Mouse (Mus musculus): ENCODE data around the gene Pex5.

The Pex5 gene

DNA sequence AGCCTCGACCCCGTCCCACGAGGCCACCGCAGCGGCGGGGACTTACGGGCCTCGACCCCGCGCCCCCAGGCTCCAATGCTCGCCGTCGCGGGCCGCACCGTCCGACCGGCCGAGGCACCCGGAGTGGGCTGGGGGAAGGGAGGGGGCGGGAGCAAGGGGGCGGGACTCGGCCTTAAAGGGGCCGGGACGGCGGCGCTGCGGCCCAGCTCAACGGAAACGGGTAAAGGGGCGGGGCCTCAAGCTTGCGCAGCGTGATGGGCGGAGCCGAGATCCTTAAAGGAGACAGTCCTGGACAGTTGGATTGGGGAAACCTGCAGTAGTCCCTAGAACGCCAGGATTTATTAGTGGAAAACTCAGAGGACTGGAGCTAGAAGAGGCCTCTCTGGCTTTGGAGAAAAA lies at the start of gene Pex5:
TSS of gene Pex5 (minus strand) at position 141 of the 399 bp plus-strand sequence.
- peak; percentile 96 for DNase-seq (ENCODE audit: low read depth, low spot score)

DNA sequence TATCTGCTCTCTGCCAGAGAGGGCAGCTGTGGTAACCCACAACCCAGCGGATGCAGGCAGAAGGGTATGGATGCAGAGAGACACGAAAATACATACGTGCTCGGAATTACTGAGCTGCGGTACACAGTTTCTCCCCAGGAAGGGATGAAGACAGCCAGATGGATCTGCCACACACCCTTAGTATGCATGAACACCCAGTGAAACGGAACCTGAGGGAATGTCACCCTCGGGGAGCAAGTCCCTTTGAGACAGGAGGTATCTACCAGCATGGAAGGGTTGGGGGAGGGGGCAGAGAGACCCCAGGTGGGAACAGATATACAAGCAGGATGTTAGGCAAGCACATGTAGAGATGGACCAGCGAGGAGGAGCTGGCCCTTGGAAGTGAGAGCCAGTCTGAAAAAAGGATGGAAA lies 49.0 kb upstream of the Pex5 start:
- DNase-seq (ENCODE audit: low read depth, low spot score), result no peak

DNA sequence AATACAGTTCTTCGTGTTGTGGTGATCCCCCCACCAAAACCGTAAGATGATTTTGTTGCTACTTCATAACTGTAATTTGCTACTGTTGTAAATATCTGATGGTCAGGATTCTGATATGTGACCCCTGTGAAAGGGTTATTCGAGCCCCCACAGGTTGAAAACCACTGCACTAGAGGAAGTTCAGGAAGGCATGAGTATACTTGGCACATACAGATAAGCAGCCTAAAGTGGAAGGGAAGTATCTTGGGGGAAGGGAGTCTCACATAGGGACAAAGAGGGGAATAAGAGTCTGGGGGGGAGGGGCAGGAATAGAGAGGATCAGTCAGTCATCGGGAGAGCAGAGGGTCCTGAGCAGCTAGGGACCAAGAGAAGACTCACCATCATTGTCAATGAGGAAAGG lies 44.5 kb upstream of the Pex5 start:
- no peak for DNase-seq (ENCODE audit: low read depth, low spot score)

DNA sequence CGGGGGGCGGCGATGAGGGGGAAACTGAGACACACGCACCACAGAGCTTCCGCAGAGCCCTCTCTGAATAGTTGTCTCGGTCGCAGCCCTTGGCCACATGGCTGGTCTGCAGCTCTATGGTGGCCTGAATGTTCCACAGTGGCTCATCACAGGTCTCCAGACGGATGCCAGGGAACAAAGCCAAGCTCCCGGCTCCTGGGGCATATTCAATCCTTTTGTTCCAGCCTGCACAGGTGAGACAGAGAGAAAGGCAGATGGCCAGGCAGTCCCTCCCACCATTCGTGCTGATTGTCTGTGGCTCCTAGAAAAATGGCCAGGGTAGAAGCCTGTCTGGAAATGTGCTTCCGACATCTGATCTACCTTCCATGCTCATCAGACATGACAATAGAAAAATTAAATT lies 43.6 kb upstream of the Pex5 start:
- no peak for DNase-seq (ENCODE audit: low read depth, low spot score)

DNA sequence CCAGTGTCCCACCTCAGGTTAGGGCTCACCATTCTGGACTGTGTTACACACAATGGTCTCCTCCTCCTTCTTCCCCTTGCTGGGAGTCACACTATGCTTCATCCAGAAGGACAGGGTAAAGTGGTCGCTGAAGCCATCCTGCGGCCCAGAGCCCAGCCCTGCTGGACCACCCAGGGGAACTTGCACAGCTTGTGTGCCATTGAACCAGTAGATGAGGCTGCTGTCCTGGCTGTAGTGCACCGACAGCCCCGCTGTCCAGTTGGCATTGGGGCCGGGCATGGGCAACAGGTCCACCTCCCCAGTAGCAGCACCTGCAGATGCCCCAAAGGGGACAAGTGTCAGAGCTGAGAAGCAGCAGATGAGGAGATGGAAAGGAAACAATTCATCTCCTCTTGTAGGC lies 43.0 kb upstream of the Pex5 start:
- no peak for DNase-seq (ENCODE audit: low read depth, low spot score)

DNA sequence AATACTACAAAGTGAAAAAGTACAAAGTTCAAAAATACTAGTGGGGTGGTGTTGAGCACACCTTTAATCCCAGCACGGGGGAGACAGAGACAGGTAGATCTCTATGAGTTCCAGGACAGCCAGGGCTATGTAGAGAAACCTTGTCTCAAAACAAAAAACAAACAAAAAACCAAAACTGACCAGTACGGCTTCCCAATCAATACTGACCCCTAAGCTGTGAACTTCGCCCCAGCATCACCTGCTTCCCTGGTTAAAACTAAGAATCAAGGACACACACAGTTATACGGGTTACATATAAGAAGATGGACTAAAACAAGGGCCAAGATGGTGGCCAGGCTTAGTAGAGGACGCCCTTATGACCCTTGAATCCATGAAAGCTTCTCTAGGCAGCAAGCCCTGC lies 41.4 kb upstream of the Pex5 start:
- no peak for DNase-seq (ENCODE audit: low read depth, low spot score)

DNA sequence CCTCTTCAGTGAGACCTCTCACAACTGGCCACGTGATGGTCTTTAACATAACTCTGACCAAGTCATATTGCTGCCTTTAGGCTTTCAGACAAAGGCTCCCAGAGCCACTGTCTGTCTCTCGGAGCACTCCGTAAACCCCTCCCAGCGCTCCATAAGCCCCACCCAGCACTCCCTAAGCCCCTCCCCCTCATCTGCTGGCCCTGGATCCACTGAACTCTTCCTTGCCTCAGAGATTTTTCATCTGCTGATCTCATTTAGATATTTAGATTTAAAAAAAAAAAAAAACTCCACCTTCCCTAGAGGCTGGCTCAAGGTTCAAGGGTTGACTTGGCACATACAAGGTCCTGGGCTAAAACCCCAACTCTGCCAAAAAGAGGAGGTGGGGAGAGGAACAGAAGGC lies 38.9 kb upstream of the Pex5 start:
- DNase-seq (ENCODE audit: low read depth, low spot score), result peak; percentile 68

DNA sequence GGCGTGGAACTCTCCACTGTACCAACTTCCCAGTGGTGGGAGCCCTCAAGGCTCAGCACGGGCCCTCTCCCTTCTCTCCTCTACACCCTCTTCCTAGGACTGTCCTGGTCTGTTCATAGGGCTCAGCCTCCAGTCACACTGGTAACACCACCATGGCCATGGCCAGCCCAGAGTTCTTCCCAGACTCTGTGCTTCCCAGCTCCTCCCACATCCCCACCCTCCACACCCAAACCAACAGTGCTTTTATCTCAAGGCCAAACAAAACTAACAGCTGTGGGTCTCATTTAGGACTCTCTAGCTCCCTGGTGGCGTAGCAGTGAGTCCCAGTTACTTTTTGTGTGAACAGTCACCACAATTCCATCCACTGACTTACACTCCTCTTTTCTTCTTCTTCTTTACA lies 37.1 kb upstream of the Pex5 start:
- DNase-seq (ENCODE audit: low read depth, low spot score), result peak; percentile 42

DNA sequence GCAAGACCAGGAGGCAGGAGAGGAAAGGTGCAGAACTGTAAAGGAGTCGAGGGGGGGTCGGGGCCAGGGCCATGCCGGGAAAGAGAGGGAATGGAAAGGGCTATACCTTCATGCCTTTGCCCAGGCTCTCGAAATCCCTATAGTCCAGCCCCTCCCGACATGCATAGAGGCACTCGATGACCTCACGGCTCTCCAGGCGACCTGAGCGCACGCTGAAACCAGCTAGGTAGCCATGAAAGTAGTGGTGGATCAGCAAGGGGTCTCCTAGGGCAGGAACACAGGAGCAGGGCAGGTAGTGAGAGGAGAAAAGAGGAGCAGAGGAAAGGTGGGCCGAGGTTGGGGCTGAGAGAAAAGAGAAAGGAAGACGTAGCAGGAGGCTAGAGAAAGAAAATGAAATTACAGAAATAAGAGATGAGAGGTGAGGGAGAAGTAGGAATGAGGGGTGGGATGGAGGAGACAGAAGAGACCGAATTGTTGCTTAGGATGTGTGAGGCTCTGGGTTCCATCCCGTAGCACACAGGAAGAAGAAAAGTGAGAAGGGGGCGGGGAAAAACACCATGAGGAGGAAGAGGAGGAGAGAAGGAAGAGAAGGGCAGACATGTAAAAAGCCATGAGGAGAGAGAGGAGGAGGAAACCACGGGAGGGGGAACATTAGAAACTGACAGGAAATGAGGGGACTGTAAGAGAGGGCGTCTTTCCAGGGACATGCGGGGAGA lies 35.0 kb upstream of the Pex5 start:
- no peak for DNase-seq (ENCODE audit: low read depth, low spot score)

DNA sequence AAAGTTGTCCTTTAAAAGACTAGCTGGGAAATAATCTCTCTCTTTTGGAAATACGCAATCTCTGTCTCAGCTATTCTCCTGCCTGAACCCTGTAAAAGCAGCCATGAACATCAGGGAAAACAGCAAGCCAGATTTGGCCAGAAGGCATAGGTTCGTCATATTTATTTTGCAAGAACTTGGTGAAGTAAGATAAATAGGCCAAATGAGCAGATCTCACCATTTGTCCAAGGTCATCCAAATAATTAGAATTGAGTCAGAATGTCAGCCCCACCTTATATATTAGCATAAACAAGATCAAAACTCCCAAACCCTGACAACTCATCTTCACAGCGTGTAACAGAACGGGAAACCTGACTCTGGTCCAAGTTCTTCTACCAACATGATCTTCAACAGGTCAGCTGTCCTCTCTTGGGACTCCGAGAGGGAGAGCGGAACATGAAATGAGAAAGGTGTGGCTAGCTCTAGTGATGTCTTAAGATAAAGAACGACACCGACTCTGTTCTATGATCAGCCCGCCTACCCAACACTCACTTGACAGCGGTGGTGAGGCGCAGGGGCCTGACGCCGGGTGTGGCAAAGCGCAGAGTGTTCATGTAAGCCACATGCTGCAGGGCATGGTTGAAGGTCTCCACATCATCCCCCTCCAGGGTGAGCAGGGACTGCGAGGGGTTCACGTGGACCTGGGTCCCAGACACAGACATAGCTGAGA lies 34.2 kb upstream of the Pex5 start:
- DNase-seq (ENCODE audit: low read depth, low spot score), result no peak

DNA sequence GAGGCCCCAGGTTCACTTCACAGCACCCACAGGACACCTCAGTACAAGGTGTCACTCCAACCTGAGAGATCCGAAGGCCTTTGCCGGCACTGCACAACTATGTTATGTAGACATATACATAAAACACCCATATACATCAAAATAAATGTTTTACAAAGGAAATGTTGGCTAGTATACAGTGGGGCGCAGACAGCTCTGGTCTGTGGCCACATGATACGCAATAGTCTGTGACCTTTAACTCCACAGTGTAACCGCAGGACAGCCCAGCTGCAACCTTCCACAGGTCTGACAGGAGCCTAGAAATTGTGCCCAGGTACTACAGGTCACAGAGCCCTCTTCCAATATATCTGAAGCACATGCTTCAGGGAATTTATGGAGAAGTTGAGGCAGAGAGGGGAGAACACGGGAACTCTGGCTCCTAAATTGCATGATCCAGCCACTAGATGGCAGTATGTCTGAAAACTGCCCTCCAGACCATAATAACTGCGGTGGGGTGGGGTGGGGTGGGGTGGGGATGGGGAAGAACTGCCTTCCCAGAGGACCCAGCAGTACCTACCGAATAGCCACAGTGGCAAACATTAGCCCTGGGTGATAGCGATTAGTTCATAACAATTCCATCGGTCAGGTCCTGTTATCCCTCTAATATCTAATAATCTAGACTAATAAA lies 33.5 kb upstream of the Pex5 start:
- peak; percentile 55 for DNase-seq (ENCODE audit: low read depth, low spot score)

DNA sequence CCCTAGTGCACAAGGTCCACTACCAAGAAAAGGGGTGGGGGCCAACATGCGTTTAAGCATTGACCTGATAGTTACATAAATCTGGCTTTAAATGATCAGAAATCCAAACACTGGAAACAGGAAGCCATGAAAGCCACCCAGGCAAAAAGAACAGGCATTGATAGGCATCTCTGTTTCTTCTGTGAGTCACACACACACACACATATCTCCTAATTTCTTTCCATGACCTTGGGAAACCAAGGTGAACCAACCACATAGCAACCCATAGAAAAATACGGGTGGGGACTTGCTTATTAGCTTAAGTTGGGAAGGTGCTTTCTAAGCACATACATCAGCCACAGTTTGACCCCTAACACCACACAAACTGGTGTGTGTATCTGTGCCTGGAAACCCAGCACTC lies 32.5 kb upstream of the Pex5 start:
- DNase-seq (ENCODE audit: low read depth, low spot score), result no peak

DNA sequence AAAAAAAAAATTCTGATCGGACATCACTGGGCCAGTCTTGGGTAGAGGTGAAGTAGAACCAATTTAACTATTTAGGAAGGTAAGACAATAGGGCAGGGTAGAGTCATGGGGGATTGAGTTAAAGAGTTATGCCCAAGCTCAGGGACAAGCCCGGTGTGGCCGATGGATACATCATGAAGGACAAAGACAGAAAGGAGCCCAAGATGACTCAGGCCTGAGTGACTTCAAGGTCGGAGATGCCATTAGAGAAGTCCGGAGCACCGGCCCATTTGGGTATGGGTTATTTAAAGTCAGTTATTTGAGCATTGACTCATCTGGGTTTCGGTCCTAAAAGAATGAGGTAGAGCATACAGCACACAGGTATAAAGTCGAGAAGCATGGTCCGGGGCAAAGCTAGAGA lies 31.6 kb upstream of the Pex5 start:
- DNase-seq (ENCODE audit: low read depth, low spot score), result no peak

GRCm38 (mm10) chr6:124446024-124446423 lies 31.2 kb upstream of the Pex5 start:
- no peak for DNase-seq (ENCODE audit: low read depth, low spot score)

GRCm38 (mm10) chr6:124443338-124443737 lies 28.5 kb upstream of the Pex5 start:
- no peak for DNase-seq (ENCODE audit: low read depth, low spot score)

GRCm38 (mm10) chr6:124436245-124436644 lies 21.4 kb upstream of the Pex5 start:
- peak; percentile 70 for DNase-seq (ENCODE audit: low read depth, low spot score)

- DNase-seq (ENCODE audit: low read depth, low spot score), result peak; percentile 34
Measured at GRCm38 (mm10) chr6:124435173-124435572, 20.3 kb upstream of the Pex5 start.

GRCm38 (mm10) chr6:124433688-124434324 lies 18.9 kb upstream of the Pex5 start:
- DNase-seq (ENCODE audit: low read depth, low spot score), result no peak

- DNase-seq (ENCODE audit: low read depth, low spot score), result peak; percentile 89
Measured at GRCm38 (mm10) chr6:124430784-124431495, 16.1 kb upstream of the Pex5 start.

GRCm38 (mm10) chr6:124430379-124430778 lies 15.5 kb upstream of the Pex5 start:
- DNase-seq (ENCODE audit: low read depth, low spot score), result no peak

DNA sequence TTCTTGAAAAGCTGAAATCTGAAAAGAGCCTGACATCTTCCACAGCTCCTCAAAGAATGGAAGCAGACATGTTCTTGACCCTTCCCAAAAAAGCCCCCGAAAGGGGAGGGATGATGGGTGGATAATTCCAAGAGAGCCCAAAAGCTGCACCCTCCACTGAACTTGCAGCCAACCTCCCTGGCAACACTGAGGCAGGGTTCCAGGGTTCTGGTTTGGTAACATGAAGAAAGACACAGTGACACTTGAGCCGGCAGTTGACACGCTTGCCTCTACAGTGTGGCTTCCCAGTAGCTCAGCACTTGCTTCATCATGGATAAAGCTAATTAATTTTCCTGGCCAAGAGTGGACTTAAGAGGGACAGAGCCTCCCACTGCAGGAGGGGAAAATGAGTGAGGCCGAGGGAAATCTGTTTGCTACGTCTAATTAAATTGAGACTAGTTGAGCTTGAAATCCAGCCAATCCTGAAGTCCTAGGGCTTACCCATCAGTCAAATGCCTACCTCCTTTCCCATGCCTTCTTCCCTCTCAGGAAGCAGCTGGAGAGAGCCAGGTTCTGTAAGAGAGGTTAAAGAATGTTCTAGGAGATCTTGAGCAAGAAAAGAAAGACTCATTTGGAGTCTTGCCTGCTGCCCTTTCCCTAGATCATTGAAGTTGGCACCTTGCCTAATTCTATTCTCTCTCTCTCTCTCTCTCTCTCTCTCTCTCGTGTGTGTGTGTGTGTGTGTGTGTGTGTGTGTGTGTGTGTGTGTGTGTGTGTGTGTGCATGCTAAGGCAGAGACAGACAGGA lies 13.1 kb upstream of the Pex5 start:
- no peak for DNase-seq (ENCODE audit: low read depth, low spot score)
